Mouse (Mus musculus) kidney, postnatal 0 days (tissue): ENCODE measurements around the gene Rnaseh2a. TPM values are rescaled to one million over a fixed set of nuclear protein-coding genes. Genes with fewer than 3 reads are reported as not detected.
A peak's percentile ranks its signal among the peaks of the same experiment; 100 is the strongest.

Experiments
- ATAC-seq: fragments of 200-750 bp; cut with Nextera tagmentation; replicated peaks from 2 replicates; pipeline ENCODE4 v1.8.0; 2017; ENCODE audit warnings: low read depth, moderate number of reproducible peaks, moderate TSS enrichment, moderate library complexity; ENCODE audit not compliant: low FRiP score
- DNase-seq: peaks from one replicate; pipeline ENCODE4 v3.0.0-alpha.2; 2016; ENCODE audit warnings: low spot score
- H3K27ac ChIP-seq: fragments of 300-500 bp; sonication (generic); 2 replicates; pipeline ENCODE4 v1.5.1; 2014; ENCODE audit warnings: mild to moderate bottlenecking
- H3K27me3 ChIP-seq: fragments of 300-500 bp; sonication (generic); 2 replicates; pipeline ENCODE4 v1.6.1; 2014; ENCODE audit warnings: low read length, mixed read lengths; ENCODE audit not compliant: insufficient read depth
- H3K36me3 ChIP-seq: fragments of 300-500 bp; sonication (generic); 2 replicates; pipeline ENCODE4 v1.6.1; 2014; ENCODE audit warnings: low read length, mixed read lengths; ENCODE audit not compliant: insufficient read depth
- H3K4me1 ChIP-seq: fragments of 300-500 bp; sonication (generic); replicated peaks from 2 replicates; pipeline ENCODE4 v1.6.1; 2014; ENCODE audit warnings: antibody characterized with exemption, low read length, mixed read lengths; ENCODE audit not compliant: insufficient read depth
- H3K4me2 ChIP-seq: fragments of 300-500 bp; sonication (generic); 2 replicates; pipeline ENCODE4 v1.6.1; 2014; ENCODE audit warnings: mild to moderate bottlenecking, low read length, moderate library complexity, mixed read lengths
- H3K4me3 ChIP-seq: fragments of 300-500 bp; sonication (generic); replicated peaks from 2 replicates; pipeline ENCODE4 v1.5.1; 2014; ENCODE audit warnings: low read depth, low read length
- H3K9ac ChIP-seq: fragments of 300-500 bp; sonication (generic); 2 replicates; pipeline ENCODE4 v1.6.1; 2014; ENCODE audit warnings: low read depth, low read length
- H3K9me3 ChIP-seq: fragments of 300-500 bp; sonication (generic); replicated peaks from 2 replicates; pipeline ENCODE4 v1.6.1; 2016; ENCODE audit warnings: low read length, inconsistent platforms, mixed read lengths
- CTCF ChIP-seq: IDR thresholded peaks from 2 replicates; pipeline ENCODE4 v1.5.1; 2016; ENCODE audit warnings: antibody characterized with exemption, low read depth, mild to moderate bottlenecking, moderate library complexity
- WGBS: fragments of 180-500 bp; shearing (Covaris S2); extraction: QIAGEN DNeasy Blood & Tissue Kit; methylation state at CpG from one replicate; pipeline ENCODE4 v1.1.7; 2014; 5-methylcytosine and 5-hydroxymethylcytosine counted together
- polyA plus RNA-seq: library from polyadenylated mRNA; unstranded; fragments of >200 nt; fragmentation: Nextera tagmentation; extraction: Ambion mirVana; gene quantifications from 2 replicates; pipeline ENCODE4 v1.2.1, GENCODE M21; 2015

The Rnaseh2a gene
- polyA plus RNA-seq, 1 experiment from 2014 or later = 103 TPM

- Histone ChIP-seq H3K4me2 (peak overlapping the region; percentile 68), H3K4me3 (peak overlapping the region; percentile 34), H3K9me3 (no peaks in the 10 kb centered on the region), H3K27me3 (peaks cover 52% of the 10 kb centered on the region), H3K9ac (no peak overlapping the region), H3K4me1 (0 out of 2 replicates have a peak, but pooled peaks cover 6% of the 10 kb centered on the region), H3K27ac (no peak overlapping the region), H3K36me3 (no peaks in the 10 kb centered on the region)
- 0 out of 2 replicates have a peak, but pooled peaks have one; percentile 25 for ATAC-seq
- TF ChIP-seq CTCF = no peak
- no peak for DNase-seq
- under 1% methylated on average over 43 of the region's 67 CpGs for WGBS
Observed at GRCm38 (mm10) chr8:84945633-84946527, 23.7 kb downstream of the Rnaseh2a start.

GRCm38 (mm10) chr8:84945235-84945632 lies 24.3 kb downstream of the Rnaseh2a start:
- no peak overlapping the region; the same call in 1 of the 2 replicates for H3K4me3 ChIP-seq
- 0 out of 2 replicates have a peak overlapping the region, but pooled peaks have one; percentile 68 for H3K4me2 ChIP-seq
- H3K27ac ChIP-seq = no peak overlapping the region
- no peak for DNase-seq
- 6% methylated on average over 11 of the region's 11 CpGs for WGBS
- H3K4me1 ChIP-seq = 0 out of 2 replicates have a peak, but pooled peaks cover 6% of the 10 kb centered on the region
- H3K9ac ChIP-seq = no peak overlapping the region
- no peaks in the 10 kb centered on the region for H3K9me3 ChIP-seq
- ATAC-seq = peak; percentile 11; the same call in 1 of the 2 replicates
- no peaks in the 10 kb centered on the region for H3K36me3 ChIP-seq
- no peak for TF ChIP-seq CTCF
- H3K27me3 ChIP-seq = peaks cover 48% of the 10 kb centered on the region

GRCm38 (mm10) chr8:84944478-84945160 lies 24.9 kb downstream of the Rnaseh2a start:
- Histone ChIP-seq H3K27me3 (peaks cover 42% of the 10 kb centered on the region), H3K36me3 (no peaks in the 10 kb centered on the region), H3K9ac (no peak overlapping the region), H3K27ac (no peak overlapping the region), H3K4me3 (no peak overlapping the region), H3K9me3 (no peaks in the 10 kb centered on the region), H3K4me1 (0 out of 2 replicates have a peak, but pooled peaks cover 6% of the 10 kb centered on the region), H3K4me2 (peak overlapping the region; percentile 11; the same call in 1 of the 2 replicates)
- no peak for DNase-seq
- no peak for TF ChIP-seq CTCF
- 3% methylated on average over 26 of the region's 26 CpGs for whole genome bisulfite sequencing
- ATAC-seq = no peak; the same call in 1 of the 2 replicates

- Histone ChIP-seq H3K27ac (no peak overlapping the region), H3K27me3 (peaks cover 46% of the 10 kb centered on the region), H3K4me2 (no peak overlapping the region), H3K4me1 (0 out of 2 replicates have a peak, but pooled peaks cover 6% of the 10 kb centered on the region), H3K9ac (no peak overlapping the region), H3K36me3 (no peaks in the 10 kb centered on the region), H3K4me3 (no peak overlapping the region), H3K9me3 (no peaks in the 10 kb centered on the region)
- no peak for TF ChIP-seq CTCF
- ATAC-seq = no peak
- no peak for DNase-seq
- WGBS = 7% methylated on average over 4 of the region's 4 CpGs
Observed at GRCm38 (mm10) chr8:84943699-84944098, 25.9 kb downstream of the Rnaseh2a start.

GRCm38 (mm10) chr8:84937620-84938485 lies 31.7 kb downstream of the Rnaseh2a start:
- no peak for DNase-seq
- ATAC-seq = no peak
- no peaks in the 10 kb centered on the region for H3K9me3 ChIP-seq
- WGBS = 59% methylated on average over 13 of the region's 13 CpGs
- H3K27me3 ChIP-seq = peaks cover 45% of the 10 kb centered on the region
- H3K4me3 ChIP-seq = peak overlapping the region; percentile 33; the same call in 1 of the 2 replicates
- H3K27ac ChIP-seq = no peak overlapping the region
- H3K4me1 ChIP-seq = peaks cover 5% of the 10 kb centered on the region; the same call in 1 of the 2 replicates
- H3K9ac ChIP-seq = no peak overlapping the region
- no peaks in the 10 kb centered on the region for H3K36me3 ChIP-seq
- H3K4me2 ChIP-seq = peak overlapping the region; percentile 67; the same call in 1 of the 2 replicates
- no peak; the same call in 1 of the 2 replicates for TF ChIP-seq CTCF
